Mouse (Mus musculus) ovary, adult 18-20 months (tissue): Measurements from ENCODE around the gene Trp63.
"Not testable (repeated sequence)": the region's sequence is repeated elsewhere in the genome, so short reads cannot be mapped to it uniquely, and the experiment has no call there.

Experiments
- DNase-seq: peaks from one replicate; pipeline ENCODE4 v3.0.0; 2022; ENCODE audit warnings: low spot score, mixed read lengths

The Trp63 gene

GRCm38 (mm10) chr16:25683531-25684248 lies at the start of gene Trp63:
TSS of gene Trp63 (plus strand) at chr16:25683763.
- no peak for DNase-seq

- not testable (repeated sequence) for DNase-seq
These were observed 38.8 kb upstream of the Trp63 start for GRCm38 (mm10) chr16:25644716-25645115.

GRCm38 (mm10) chr16:25660510-25661235 lies 22.9 kb upstream of the Trp63 start:
- no peak for DNase-seq

DNA sequence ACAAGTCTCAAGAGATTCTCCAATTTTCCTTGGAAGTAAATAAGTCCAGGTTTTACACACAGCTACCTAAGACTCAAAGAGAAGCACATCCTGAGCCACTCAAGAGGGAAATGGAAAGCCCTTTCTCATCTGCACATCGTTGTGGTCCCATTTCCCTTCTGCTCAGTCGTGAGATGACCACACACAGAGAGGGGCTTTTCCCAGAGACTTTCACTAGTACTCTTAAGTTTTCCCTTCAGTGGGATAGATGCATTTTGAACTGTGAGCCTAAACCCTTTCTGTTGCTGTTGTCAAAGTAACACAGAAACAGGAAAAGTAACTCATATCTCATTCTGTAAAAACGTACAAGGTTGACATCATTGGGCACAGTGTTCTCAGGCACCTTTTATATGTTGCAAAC lies 20.4 kb upstream of the Trp63 start:
- DNase-seq = no peak

DNA sequence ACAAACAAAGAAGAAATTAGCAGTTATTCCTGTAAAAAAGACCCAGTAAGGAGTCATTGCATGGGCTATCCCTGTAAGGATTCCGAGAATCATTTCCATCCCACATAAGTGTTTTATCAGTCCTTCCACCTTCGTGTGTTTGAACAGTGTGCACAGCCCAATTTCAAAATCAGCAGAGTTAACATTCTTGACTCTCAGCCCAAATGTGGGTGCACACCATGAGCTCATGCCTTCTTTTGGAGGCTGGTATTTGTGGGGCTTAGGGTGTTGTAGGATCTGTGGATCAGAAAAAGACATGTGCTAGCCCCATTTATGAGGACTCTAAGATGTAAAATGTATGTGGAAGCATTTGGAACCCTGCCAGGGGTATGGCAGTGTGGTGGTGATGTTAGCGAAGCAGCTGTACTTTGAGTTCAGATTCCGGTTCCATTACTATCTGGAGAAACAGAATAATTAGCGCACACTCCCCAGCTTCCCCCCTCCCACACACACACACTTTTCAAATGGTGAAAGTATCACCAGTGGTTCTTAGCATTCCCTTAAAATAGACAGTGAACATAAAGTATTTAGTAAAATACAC lies 9.6 kb upstream of the Trp63 start:
- no peak for DNase-seq

GRCm38 (mm10) chr16:25680369-25680768 lies 3.2 kb upstream of the Trp63 start:
- no peak for DNase-seq

GRCm38 (mm10) chr16:25682533-25682932 lies 1.0 kb upstream of the Trp63 start:
- no peak for DNase-seq

DNA sequence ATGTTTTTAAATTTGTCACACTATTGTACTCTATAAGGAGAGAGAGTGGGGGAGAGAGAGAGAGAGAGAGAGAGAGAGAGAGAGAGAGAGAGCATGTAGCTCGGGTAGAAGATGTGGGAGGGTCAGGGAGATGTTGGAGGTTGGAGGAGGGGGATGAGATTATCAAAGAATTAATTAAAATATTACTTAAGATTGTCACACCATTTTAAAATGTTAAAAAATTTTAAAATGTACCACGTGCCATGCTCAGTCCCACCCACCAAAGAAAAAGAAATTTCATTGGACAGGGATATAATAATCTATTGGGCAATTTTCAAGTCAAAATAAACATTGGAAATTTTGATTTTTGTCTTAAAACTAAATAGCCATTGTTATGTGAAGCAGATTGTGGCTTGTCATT lies 1.0 kb downstream of the Trp63 start:
- DNase-seq = no peak

DNA sequence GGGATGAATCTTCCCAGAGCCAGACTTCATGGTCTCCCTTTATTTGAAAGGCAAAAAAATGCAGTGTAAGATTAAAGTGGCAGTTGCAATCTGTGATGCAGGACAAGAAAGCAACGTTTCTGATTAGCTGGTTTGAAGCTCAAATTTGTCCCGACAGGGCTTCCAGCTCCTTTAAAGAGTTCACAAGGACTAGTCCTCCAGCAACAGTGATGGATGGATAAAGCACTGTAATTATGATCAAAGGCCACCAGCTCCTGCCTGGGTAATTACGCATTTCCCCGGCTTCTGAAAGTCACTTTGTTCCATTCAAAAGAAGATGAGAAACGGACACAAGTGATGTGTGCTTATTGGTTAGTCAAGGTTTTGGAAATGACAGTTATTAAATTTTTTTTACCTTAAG lies 7.0 kb downstream of the Trp63 start:
- no peak for DNase-seq

DNA sequence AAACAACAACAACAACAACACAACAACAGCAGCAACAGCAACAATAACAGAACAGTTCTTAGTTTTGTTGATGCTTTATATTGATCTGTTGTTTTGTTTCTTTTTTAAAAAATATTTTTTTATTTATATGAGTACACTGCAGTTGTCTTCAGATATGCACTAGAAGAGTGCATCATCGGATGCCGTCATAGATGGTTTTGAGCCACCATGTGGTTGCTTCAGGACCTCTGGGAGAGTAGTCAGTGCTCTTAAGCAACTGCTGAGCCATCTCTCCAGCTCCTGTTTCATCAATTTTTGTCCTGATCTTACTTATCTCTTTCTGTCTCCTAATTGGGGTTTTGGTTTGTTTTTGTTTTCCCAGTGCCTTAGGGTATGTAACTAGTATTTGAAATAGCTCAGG lies 17.7 kb downstream of the Trp63 start:
- no peak for DNase-seq

DNA sequence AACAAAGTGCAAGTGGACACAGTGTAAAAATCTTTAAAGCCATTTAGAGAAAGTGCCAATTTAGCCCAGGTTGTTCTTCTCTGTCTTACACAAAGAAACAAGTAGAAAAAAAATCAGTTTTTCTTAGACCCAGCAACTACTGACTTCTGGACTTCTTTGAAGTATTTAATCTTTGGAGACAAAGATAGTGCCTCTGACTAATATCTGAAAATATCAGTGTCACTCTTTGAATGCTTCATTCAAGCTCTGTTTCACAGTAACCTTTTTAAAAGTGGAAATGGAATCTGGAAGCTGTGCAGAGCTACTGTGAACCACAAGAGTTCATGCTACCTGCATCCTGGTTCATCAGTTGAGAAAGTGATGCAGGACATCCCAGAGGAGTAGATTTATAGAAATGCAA lies 22.7 kb downstream of the Trp63 start:
- no peak for DNase-seq

GRCm38 (mm10) chr16:25715790-25716189 lies 32.2 kb downstream of the Trp63 start:
- no peak for DNase-seq

- no peak for DNase-seq
These were observed 39.6 kb downstream of the Trp63 start for GRCm38 (mm10) chr16:25723131-25723530.

DNA sequence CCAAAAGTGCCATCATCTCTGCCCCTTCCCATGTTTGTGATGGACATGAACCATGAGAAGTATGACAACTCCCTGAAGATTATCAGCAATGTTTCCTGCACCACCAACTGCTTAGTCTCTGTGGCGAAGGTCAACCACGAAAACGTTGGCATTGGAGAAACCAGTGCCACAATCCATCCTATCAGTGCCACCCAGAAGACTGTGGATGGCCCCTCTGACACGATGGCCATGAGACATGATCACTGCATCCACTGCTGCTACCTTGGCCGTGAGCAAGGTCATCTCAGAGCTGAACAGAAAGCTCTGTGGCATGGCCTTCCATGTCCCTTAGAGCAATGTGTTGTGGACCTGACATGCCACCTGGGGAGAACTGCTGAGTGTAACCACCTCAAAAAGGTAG lies 43.4 kb downstream of the Trp63 start:
- DNase-seq = no peak

DNA sequence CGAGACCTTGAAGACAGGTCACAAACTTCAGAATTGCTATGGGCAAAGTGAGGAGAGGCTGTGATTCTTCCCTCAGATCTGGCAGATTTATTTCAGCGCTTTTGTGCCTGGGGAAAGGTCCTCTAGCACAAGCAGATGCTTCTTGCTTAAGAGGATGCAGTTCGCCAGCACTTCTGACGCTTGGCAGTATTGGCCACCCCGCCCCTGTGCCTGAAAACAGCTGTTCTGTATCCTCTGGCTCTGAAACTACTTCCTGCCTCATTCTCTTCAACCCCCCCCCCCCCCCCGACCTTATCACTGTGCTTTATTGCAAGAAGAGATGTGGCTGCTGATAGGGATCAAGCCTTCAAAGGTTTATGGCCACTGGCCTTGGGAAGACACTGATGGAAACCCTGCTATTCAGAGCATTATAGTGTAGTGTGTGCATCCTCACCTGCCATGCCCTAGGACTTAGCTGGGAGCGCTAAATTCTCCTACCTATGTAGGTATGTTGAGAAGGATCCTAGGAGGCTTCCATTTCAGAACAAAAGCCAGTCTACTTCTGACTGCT lies 44.5 kb downstream of the Trp63 start:
- no peak for DNase-seq

DNA sequence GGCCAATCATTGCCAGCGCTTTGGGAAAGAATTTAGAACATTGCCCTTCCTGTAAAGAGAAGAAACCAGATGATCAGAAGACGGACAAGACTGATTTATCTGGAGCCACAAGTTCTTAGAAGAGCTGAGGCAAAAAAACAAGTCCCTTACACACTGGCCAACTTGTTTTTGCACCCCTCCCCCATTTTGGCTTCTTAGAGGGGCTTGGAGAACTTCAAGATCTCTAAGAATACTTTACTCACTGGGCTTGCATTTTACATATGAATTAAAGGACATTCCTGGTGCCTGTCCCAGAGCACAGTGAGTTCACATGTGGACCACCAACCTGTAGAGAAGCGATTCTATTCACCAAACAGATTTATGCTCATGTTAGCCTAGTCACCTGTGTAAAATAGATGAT lies 53.3 kb downstream of the Trp63 start:
- DNase-seq = no peak

DNA sequence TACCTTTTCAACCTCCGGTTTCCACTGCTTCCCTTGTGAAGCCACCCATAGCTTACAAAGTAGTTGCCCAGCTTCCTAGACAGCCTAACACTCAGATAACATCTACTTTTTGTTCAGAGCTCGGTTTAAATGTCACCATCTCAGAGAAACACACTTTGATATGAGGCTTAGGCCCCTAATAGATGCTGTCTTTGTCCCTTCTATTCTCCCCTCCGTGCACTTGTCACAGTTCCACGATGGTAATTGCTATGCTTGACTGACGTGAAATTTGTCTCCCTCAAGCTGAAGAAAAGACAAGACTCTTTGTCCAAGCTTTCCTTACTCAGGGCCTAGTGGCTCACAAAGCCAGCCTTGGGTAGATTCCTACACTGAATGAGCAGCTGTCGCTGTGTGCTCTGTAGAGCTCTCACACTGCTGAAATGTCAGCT lies 54.1 kb downstream of the Trp63 start:
- no peak for DNase-seq

- DNase-seq = no peak
These were observed 63.2 kb downstream of the Trp63 start for GRCm38 (mm10) chr16:25746807-25747206.

DNA sequence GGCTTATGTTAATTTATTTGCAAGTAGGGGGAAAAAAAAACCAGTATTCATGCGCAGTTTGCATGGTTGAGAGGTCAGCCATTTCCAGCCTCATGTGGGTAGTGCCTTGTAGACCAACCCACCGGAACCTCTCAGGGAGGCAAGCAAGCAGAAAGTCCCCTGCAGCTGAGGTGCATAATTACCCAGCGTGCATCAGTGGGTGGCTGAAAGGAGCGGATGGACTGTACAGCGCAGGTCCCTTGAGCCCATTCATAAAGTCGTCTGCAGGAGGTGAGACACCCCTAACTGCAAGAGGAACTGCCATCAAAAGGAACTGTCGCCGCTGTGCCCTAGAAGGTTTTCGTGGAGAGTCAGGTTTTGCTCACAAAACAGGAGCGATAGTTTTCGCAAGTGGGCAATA lies 68.3 kb downstream of the Trp63 start:
- DNase-seq = no peak

DNA sequence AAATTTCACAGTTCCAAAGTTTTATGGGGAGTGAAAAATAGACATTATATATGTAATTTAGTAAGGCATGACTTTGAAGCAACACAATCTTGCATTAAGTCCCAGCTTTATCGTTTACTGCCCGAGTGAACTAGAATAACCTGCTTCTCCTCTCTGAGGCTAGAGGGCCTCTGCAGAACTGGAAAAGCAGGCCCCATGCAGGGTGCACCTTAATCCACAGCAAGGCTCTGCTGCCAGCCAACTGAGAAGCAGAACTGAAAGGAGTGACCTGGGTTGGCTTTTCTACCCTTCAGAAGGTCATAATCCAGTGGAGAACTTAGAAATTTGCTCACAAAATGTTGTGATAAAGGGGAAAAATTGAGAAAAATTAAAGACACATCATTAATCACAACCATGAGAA lies 74.5 kb downstream of the Trp63 start:
- no peak for DNase-seq

DNA sequence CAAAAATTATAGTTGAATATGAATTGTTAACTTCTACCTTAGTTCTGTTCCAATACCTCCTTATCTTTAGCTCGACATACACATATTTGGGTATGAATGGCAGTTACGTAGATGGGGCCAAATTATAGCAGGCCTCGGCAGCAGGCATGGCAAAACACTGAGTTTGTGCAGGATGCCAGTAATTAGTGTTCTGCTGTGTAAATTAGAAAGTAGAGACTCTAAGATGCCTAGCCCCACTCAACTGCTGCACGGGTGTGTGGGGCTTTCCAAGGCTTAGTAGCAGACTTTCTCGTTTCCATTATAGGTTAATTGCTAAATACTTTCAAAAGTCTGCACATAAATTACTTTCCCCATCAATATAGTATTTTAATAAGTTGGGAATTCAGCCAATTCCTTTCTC lies 82.0 kb downstream of the Trp63 start:
- DNase-seq = no peak

- DNase-seq = no peak
These were observed 91.0 kb downstream of the Trp63 start for GRCm38 (mm10) chr16:25774611-25775010.

DNA sequence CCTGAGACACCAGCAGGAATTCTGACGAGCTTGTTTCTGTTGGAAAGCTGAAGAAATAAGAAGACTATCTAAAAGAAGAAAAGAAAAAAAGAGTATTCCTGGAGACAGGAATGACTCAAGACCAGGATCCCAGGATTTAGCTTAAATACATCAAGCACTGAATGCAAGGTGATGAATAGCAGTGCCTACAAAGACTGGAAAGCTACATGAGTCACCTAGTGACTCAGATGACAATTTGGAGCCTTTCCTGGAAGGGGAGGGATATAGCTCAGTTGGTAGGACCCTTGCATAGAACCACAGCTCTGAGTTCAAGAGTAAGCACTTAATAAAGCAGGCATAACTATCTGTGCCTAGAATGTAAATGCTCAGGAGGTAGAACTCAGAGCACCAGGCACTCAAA lies 93.9 kb downstream of the Trp63 start:
- DNase-seq = no peak
